Mouse (Mus musculus) embryo, embryonic 11 days (tissue): ENCODE results near the gene Csrp3.

Experiments
- DNase-seq: peaks from one replicate; pipeline ENCODE4 v3.0.0-alpha.2; 2015

Gene Csrp3

DNA sequence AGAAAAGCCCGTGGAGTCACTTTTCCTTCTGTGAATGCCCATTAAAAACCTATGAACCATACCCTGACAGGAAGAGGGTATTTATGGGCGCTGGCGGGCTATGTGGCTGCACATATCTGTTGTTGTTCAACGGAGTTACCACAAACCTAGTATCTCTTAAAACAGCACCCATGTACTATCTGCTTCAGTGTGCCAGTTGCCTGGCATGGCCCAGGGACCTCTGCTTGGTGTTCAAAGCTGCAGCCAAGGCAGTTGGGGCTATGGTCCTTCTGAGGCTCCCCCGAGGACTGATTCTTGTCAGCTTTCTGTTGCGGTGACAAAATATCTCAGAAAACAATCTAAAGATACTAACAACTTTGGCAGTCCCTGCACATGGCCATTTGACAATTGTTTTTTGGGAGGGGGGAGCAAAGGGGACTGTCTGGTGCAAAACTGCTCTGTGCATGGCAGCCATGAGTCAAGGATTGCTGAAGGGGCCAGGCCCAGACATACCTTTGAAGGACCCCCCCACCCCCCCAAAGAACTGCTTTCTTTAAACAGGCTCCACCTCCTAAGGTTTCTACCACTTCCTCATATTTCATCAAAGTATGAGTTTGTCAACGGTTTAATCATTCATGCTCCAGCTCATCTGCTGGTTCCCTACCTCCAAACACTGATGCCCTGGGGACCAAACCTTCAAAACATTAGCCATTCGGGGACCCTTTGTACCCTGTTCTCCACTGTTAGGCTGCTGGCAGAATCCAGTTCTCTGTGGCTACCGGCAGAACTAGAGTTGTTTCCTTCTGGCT is 17.0 kb upstream of the Csrp3 start:
- DNase-seq: no peak

DNA sequence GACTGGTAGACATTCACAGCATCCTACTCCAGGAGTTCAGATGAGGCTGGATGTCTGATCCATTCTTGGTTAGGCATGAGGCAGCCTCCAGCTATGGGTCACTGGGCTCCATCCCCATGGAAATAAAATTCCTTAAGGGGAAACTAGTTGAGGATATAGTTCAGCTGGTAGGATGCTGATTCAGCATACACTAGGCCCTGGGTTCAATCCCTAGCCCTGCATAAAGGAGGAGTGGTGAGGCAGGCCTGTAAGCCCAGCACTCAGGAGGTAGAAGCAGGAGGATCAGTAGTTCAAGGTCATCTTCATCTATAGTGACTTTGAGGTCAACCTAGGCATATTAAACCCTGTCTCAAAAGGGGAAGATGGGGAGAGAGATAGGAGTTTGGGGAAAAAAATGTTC is 16.4 kb upstream of the Csrp3 start:
- DNase-seq: no peak

DNA sequence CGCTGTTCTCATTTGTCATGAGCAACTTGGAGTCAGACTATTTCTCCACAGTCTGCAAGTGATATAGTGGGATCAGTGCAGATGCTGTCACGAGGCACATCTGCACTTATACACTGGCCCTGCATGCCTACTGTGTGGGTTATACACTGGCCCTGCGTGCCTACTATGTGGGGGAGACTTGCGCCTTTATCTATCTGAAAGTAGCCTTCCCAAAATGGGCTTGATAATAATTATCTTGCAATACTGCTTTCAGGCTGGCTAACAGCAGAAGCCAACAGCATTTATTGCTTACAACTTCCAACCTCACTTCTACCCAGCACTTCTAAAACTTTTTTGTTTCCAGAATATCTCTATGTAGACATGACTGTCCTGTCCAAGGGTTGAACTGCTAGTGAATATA is 14.0 kb upstream of the Csrp3 start:
- DNase-seq: no peak

DNA sequence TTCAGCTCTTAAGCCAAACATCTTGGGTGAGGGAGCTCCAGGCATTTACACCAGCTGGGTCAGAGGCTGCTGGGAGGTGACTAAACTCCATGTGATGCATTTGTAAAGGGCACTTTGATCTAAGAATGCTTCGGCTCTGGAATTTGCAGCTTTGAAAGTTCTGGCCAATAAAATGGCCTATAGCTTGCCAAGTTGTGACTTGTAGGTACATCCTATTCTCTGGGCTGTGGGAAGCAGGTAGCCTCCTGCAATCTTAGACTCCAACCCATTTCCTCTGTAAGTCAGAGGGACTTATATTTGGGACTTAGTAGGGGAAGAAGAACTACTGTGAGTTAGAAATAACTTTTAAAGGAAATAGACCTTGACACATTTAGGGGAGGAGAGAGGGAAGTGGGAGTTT is 13.1 kb upstream of the Csrp3 start:
- DNase-seq: no peak

DNA sequence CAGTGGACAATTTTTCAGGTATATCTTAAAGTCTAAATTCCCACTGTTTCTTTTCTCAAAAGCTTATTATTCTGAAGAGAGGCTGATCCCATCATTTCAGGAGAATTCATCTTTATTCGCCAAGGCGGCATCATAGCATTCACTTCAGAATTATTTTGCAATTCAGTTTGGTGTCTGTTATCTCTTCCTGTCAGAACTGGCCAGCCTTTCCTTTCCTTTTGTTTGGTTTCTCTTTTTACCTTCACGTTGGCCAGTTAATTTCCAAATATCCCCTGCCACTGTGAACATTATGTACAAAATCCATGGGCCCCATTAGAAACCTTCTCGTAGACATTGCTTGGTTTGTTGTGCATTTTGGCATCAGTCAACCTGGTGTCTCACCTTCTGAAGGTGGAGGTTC is 11.5 kb upstream of the Csrp3 start:
- DNase-seq: no peak

DNA sequence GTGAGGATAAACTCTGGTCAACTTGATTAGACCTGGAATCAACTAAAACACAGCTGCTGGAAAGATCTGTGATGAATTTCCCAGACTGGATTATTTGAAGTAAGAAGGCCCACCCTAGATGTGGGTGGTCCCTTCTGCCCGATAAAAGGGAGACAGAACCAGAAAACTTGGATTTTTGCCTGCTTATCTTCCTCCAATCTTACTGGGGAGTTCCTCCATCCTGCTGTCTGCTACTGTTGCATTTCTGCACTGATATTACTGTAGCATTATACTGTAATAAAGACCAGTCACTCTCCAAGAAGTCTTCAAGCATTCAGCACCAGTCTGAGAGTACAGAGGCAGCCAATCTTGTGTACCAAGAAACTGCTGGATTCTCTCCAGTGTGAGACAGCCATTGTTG is 10.4 kb upstream of the Csrp3 start:
- no peak for DNase-seq

DNA sequence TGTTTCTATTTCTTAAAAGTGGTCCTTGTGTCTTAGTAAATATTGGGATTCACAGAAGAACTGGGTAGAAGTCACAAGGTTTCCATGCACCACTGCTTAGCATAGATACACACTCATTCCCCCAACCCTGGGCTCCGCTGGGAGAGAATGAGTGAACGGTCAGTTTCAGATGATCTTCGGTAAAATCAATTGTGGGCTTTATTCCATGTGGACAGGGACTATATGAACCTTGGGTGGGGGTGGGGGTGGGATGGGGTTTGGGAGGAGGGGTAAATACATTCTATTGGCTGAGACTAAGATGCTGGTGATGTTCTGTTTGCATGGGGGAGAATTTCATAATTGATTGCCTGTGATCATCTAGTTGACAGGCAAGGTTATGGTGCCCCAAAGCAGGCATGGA is 7.6 kb upstream of the Csrp3 start:
- DNase-seq: no peak

DNA sequence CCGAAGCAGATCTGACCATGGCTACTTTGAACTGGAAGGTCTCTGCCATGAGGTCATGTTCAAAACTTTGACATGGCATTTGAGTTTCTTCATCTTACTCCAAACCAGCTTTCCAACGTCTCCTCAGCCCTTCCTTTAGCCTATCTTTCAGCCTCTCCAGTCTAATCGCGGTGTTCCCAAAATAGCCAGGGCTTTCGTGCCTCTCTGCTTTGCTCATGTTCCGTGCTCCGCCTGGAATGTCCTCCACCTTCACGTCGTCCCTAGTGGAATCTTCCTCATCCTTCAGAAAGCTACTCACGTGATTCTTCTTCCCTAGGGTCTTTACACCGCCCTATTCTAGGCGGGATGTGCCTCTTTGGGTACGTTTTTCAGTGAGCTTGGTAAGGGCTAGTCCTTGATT is 5.7 kb upstream of the Csrp3 start:
- DNase-seq: no peak

DNA sequence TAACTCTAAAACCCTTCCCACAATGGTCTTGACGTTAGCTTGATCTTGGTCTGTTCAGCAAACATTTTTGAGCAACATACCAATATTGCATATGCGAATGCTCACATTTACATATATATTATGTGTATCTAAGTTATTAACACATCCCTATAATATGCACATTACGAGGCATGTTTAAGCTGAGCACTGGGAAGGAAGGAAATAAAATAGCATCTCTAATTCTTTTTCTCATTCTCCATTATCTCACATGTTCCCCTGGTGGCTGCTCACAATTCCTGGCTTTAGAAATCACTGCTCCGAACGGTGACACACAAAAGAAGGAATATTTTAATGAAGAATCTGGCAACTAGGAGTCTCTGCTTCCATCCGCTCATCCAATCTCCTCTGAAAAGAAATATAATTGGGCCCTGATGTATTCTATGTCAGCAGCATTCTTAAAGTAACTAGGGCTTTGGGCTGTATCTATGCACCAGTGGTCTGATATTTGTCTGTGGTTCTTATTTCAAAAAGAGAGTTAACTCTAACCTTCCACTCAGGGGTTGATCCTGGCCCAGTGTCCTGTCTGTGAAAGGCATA is 3.8 kb upstream of the Csrp3 start:
- DNase-seq: no peak

DNA sequence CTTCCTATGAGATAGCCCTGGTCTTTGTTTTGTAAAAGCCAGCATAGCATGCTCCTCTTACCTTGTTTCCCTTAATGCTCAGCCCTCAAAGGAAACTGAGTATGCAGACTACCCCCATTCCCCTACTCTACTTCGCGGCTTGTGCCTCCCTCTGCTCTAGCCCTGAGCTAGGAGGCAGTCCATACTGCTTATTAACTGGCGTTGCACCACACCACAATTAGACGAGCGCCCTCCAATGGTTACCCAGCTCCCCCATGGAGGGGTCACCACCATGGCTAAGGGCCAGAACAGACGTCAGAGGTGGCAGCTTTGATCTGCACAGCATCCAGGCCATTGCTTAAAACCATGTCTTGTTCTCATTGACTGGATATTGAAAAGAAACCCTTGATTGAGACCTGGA is 1.1 kb downstream of the Csrp3 start:
- DNase-seq: peak; percentile 11

DNA sequence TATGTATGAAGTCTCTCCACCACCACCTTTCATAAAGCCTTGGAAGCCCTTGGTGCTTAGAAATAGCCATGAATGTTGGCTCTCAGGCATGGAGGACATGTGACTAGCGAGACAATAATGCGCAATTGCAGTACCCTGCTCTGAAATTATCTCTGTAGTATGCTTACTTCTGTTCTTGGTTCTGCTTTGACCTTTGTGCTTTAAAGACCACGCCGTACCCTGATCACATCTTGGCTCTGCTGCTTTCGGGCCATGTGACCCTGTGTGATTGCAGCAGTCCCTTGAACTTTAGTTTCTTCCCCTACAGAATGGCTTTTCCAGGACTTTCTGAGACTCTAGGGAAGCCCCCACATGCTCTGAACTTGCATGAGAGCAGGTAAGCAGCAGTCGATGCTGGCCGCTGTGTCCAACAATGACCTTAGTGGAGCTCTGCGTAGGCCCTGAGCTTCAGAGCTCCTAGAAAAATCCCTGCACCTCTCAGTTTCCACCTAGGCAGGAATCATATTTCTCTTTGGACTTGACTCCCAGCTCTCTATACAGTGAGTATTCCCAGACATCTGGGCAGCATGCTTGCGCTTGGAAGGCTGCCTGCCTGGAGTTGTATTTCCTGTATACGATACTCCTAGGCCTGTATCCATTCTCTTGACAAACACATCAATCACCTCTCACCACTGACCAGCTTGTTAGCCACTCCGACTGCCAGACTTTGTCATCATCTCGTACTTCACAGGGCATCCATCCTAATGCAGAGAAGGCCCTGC is 2.4 kb downstream of the Csrp3 start:
- peak; percentile 31 for DNase-seq

DNA sequence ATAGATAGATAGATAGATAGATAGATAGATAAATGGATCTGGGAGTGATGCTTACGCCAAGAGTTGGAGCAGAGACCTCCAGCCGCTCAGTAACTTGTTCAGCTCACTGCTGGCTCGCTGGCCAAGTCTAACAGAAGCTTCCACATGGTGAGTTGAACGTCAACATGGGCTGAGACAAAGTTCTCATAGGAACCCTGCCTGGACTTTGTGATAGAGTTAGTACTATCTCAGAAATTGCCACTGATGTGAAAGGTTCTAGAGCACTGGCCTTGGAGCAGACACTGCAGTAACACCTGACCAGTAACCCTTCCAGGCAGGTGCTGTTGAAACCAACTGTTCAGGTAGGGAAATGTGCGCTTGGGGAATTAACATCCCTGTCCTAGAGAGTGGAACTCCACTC is 4.3 kb downstream of the Csrp3 start:
- no peak for DNase-seq

DNA sequence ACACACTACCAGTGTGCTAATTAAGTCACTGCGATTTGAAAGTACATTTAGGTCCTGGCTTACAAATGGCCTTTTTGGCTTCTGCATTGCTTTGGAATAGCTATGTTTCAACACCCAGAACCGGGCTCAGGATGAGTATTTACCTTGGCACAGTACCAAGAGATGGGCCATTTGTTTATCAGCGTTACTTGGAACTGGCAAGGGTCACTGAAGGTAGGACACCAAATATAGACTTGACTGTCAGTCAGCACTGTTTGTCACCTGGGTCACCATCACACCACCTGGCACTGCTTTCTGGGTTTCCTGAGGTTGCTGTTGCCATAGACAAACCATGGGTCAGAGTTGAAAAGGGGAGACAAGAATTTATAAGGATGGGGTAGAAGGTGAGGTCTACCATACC is 5.5 kb downstream of the Csrp3 start:
- no peak for DNase-seq

DNA sequence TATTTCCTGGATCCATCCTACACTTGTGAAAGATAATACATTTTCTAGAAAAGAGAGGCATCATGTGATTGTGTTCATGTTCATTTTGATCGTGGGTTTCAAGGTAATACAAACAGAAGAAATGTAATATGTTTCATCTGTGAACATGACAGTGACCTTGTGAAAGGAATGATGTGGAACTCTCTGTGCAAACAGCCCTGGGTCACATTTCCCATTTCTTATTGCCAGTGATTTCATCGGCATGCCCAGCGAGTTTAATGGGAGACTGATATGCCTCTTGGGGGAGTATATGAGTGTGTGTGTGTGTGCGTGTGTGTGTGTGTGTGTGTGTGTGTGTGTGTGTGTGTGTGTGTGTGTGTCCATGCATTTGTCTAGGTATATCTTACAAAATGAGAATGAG is 6.3 kb downstream of the Csrp3 start:
- DNase-seq: no peak

DNA sequence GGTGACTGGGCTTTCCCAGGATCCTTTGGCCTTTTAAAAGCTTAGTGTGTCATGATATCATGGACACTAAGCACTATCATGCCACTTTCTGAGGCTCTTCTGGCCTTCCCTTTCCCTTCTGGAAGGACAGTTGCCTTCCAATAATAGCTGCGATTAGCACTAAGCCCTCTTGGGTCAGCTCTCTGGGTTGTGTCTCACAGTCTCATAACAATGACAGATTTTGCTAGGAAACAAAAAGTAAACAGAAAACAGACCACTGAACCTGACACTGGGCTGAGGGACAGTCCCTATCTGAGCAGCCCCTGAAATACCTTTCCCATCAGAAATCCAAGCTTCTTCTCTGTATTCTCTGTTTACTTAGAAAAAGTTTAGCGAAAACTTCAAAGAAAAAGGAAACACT is 7.3 kb downstream of the Csrp3 start:
- DNase-seq: no peak

DNA sequence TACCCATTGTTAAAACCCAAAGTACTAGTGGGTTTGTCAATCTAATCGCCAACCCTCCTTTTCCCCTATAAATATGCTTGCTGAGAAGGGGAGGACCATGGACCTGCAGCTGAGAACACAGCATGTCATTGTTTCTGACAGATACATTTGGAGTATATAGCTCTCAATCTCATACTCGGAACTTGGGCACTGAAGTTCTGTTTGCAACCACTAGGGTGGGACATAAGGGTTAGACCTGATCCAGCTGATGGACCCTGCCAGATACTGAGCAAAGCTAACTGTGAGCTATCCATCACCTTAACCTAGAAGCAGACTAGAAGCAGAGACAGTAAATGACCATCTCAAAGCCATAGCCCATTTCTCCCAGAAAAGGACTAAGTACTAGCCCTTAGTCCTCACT is 9.4 kb downstream of the Csrp3 start:
- DNase-seq: no peak

DNA sequence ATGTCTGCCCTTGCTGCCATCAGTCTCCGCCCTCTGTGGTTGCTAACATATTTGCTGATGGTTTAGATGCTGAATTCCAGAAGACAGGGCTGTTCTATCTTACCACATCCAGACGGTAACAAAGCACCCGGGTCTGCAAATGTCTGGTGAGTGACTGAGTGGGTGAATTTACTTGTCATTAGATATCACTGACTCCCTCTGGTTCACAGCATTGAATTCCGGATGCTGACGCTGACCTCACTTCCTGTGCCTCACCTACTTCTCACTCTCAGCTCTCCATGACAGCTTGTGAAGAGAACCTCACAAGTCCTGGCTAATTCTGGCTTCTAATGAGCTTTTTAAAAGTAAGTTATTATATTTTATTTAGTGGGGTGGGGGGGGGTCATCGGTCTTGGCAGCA is 10.9 kb downstream of the Csrp3 start:
- DNase-seq: no peak

DNA sequence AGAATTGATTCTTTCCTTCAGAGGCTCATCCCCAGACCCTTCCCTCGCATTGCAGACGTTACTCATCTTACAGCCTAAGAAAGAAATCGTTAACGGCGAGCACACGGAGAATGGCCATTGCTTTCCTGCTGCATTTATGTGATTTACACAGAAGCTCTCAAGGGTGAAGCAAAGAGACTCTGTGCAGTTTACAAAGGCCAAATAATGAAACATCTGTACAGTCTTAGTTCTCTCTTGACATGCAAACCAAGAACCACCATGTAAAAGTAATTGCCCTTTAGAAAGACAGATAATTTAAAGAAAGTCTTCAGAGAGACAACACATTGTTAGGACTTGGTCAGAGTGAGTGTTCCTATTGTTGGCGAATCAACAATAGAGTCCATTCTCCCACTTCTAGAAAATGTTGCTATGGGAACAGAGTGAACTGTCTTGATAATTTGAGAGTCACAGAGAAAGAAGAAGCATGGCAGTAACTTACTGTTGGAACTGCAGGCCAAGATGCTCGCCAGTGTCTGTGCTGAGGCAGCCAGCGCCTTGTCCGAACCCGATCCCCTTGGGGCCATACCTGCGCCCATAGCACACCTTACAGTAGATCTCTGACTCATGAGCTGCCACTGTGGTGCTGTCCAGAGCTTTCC is 12.7 kb downstream of the Csrp3 start:
- peak; percentile 33 for DNase-seq

DNA sequence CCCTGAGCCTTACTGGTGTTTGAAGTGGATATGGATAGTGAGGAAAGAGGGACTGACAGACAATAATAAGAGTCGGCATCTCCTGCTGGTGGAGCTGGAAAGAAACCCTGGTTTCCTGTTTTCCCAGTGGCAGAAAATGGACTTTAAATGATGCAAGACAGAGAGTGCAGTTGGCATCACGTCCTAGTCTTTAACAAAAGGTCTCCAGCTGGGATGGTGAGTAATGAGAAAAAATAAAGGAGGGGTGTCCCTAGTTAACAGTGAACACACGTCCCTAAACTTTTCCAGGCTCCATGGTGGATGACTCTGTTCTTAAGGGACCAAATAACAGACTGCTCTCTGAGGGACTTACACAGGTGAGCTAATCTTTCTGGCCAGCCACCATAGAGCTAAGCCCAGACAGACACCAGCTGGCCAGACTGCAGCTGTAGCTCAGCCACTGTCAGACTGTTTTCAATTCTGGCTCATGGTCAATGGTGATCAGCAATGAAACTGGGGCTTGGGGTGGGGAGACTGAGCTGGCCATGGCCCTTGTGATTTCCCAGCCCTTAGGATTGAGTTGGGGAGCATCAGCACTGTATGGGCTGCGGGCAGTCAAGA is 13.4 kb downstream of the Csrp3 start:
- DNase-seq: no peak

DNA sequence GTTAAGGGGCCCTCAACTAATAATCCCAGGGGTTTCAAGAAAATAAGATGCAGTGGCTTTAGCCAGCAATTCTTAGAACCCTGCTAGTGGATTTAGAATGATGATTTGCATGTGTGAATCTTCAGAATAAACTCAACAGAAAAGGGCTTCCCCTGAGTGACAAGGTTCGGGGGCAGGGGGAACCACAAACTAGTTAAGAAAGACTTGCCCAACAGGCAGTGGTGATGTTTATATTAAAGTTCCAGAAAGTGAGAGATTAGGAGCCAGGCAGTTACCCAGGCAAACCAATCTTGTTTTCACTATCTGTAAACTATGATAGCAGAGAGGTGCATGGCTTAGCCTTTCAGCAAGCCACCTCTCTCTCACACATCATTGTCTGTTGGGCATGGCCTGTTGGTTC is 15.1 kb downstream of the Csrp3 start:
- DNase-seq: no peak

DNA sequence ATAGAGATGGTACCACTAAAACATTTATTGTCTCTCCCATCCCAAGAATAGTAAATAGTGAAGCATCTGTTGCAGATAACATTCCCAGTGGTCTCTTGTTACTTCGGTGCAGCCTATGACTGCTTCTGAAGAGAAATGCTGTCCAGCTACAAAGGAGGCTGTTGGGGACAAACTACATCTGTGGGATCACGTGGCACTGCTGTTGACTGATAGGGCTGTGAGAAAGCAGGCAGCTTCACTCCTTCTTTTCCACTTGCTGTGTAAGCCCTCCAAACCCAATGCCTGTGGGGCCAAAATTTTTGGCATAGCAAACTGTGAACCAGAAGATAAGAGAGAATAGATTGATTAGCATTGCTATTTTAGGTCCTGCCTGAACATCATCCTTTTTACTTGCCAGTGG is 17.4 kb downstream of the Csrp3 start:
- no peak for DNase-seq

DNA sequence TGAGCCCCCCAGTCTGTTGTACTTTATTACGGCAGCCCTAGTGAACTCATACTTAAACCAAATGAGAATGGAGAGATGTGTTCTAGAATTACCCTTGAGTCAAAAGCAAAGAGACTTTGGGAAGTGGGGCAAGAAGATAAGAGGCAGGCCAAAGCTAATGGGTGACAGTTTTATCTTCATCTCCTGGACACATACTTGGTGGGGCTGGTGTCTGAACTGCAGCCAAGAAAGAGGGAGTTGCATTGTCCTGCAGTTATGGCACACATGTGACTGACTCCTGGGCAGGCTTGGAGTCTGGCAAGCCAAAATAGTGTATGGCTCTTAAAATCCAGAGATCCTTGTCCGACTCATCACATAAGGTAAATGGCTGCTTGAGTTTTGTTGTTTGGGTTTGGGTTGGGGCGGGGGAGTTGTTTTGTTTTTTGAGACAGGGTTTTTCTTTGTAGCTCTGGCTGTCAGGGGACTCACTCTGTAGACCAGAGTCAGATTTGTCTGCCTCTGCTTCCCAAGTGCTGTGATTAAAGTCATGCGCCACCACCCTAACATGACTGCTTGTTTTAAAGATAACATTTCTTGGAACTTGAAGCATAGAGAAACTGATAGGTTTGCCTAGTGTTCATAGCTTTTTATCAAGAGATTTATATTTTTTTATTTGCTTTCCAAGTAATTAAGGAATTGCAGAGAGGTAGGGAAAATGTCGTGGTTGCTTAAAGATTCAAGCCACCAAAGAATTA is 18.5 kb downstream of the Csrp3 start:
- no peak for DNase-seq

DNA sequence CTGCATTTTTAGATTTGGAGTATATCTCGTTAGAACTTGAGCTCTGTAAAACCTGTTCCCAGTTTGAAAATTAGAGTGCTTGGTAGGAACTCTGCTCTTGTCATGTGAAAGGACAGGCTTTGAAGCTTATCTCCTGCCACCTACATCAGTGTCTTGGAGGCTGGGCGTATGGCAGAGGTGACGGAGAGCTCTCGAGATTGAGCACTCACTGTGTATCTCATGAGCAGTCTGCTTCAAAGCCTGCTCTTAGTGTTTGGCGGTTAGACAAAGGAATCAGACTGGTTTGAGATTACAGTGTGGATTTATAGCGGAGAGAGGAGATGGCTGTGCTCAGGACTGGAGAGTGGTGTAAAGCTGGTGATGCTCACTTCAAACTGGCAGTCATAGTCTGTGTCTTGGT is 22.7 kb downstream of the Csrp3 start:
- DNase-seq: no peak
